Mouse (Mus musculus) spleen, adult 2 months (tissue): ENCODE results near the gene Ano10. TPM values are rescaled to one million over a fixed set of nuclear protein-coding genes. Genes with fewer than 3 reads are reported as not detected.

Experiments used
- DNase-seq, 2 experiments: peaks; one replicate each; pipeline versions ENCODE4 v3.0.0 to v3.0.0-alpha.2; 2012 to 2021; ENCODE audit warnings: low spot score in 2 of 2, low read depth in 1 of 2
- H3K27ac ChIP-seq: fragments of 200-500 bp; 2 replicates; pipeline ENCODE4 v1.5.1; 2012; ENCODE audit warnings: low read length, inconsistent platforms; ENCODE audit not compliant: insufficient read depth
- H3K27me3 ChIP-seq: fragments of 200-500 bp; 2 replicates; pipeline ENCODE4 v1.6.1; 2012; ENCODE audit warnings: mild to moderate bottlenecking, moderate library complexity, low read length, inconsistent platforms; ENCODE audit not compliant: control insufficient read depth, insufficient read depth
- H3K36me3 ChIP-seq: fragments of 200-500 bp; 2 replicates; pipeline ENCODE4 v1.6.1; 2012; ENCODE audit warnings: mild to moderate bottlenecking, low read length, inconsistent platforms; ENCODE audit not compliant: control insufficient read depth, insufficient read depth
- H3K4me1 ChIP-seq: fragments of 200-500 bp; 2 replicates; pipeline ENCODE4 v1.6.1; 2011; ENCODE audit warnings: inconsistent platforms; ENCODE audit not compliant: control insufficient read depth, insufficient read depth, insufficient read length
- H3K4me3 ChIP-seq: fragments of 200-500 bp; 2 replicates; pipeline ENCODE4 v1.5.1; 2011; ENCODE audit warnings: mild to moderate bottlenecking, inconsistent platforms; ENCODE audit not compliant: insufficient read depth, insufficient read length; ENCODE audit errors: extremely low read depth
- CTCF ChIP-seq: fragments of 200-500 bp; IDR thresholded peaks from 2 replicates; pipeline ENCODE4 v1.5.1; 2011; ENCODE audit warnings: mild to moderate bottlenecking, inconsistent platforms; ENCODE audit not compliant: insufficient read depth, insufficient read length, insufficient replicate concordance; ENCODE audit errors: extremely low read depth
- POLR2A ChIP-seq: fragments of 200-500 bp; IDR thresholded peaks from 2 replicates; pipeline ENCODE4 v1.6.1; 2011; ENCODE audit warnings: low read depth, low read length, inconsistent platforms
- WGBS: fragments of 180-500 bp; shearing (Covaris S2); methylation state at CpG from one replicate; pipeline ENCODE4 v1.1.7; 2018; 5-methylcytosine and 5-hydroxymethylcytosine counted together
- polyA plus RNA-seq: library from polyadenylated mRNA; depleted of rRNA; stranded (reverse); fragments of >200 nt; gene quantifications from 2 replicates; pipeline ENCODE4 v1.2.3, GENCODE M21; 2012

Gene Ano10
- polyA plus RNA-seq, 1 experiment = 20.8 TPM

- H3K27me3 ChIP-seq = no peaks in the 10 kb centered on the region
- no peaks in the 10 kb centered on the region for H3K4me1 ChIP-seq
- no peak for TF ChIP-seq CTCF
- TF ChIP-seq POLR2A = no peak
- no peak for DNase-seq
- H3K4me3 ChIP-seq = no peak overlapping the region
- H3K36me3 ChIP-seq = peaks cover 9% of the 10 kb centered on the region
- H3K27ac ChIP-seq = no peak overlapping the region
- WGBS = 92% methylated on average over 10 of the region's 10 CpGs
Measured at GRCm38 (mm10) chr9:122270913-122271312, 23.3 kb downstream of the Ano10 start.

- 88% methylated on average over 3 of the region's 3 CpGs for WGBS
- Histone ChIP-seq H3K27ac (no peak overlapping the region), H3K27me3 (no peaks in the 10 kb centered on the region), H3K36me3 (peaks cover 6% of the 10 kb centered on the region), H3K4me3 (no peak overlapping the region), H3K4me1 (no peaks in the 10 kb centered on the region)
- TF ChIP-seq POLR2A = no peak
- no peak for TF ChIP-seq CTCF
- DNase-seq = no peak
Measured at GRCm38 (mm10) chr9:122269256-122270041, 24.8 kb downstream of the Ano10 start.

DNA sequence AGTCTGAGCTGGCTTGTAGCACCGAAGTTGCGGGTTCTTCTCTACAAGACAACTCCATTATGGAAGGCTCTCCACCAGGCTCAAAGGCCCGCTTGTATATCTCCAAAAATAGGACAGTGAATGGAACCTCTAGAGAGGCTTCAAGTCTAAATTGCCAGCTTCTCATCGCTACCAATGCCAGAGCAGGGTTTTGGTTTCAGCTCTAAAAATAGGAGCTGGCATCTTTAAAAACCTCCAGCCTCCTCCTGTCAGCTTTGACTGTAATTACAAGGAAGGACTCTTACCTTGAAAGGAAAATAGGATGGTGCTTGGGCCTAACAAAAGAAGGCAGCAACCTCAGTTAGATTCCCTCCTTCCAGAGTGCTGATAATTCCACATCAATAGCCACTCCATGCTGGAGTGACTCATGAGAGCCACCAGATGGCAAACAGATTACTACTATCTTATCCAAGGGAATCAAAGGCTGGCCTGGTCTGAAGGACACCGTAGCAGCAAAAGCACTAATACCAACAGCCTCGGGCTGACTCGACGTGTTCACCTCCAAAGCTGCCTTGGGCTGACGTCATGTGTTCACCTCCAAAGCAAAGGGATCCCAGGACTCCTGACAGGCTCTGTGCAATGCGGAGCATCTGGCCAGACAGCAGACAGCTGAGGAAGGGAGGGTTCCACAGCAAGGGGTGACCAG, 28.6 kb downstream of the Ano10 start:
- Histone ChIP-seq H3K27me3 (no peaks in the 10 kb centered on the region), H3K4me1 (no peaks in the 10 kb centered on the region), H3K36me3 (peaks cover 6% of the 10 kb centered on the region; the same call in 1 of the 2 replicates), H3K27ac (no peak overlapping the region), H3K4me3 (no peak overlapping the region)
- 92% methylated on average over 10 of the region's 10 CpGs for WGBS
- DNase-seq = no peak
- no peak for TF ChIP-seq POLR2A
- no peak for TF ChIP-seq CTCF

DNA sequence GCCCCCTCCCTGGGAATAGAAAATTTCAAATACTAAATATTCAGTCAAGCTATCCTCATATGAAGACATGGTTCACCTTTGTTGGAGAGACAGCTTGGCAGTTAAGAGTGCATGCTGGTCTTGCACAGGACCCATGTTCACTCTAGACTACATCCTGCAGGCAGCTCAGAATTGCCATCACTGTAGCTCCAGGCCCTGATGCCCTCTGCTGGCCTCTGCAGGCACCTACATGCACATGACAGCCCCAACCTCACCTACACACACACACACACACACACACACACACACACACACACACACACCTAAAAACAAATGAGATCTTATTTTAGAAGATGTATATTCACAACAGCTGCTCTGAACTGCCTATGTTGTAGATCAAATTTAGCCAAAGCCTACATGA, 31.1 kb downstream of the Ano10 start:
- TF ChIP-seq CTCF = no peak; the same call in 1 of the 2 replicates
- TF ChIP-seq POLR2A = no peak
- Histone ChIP-seq H3K27me3 (no peaks in the 10 kb centered on the region), H3K27ac (no peak overlapping the region), H3K4me3 (no peak overlapping the region), H3K36me3 (peaks cover 11% of the 10 kb centered on the region), H3K4me1 (no peaks in the 10 kb centered on the region)
- DNase-seq = no peak

DNA sequence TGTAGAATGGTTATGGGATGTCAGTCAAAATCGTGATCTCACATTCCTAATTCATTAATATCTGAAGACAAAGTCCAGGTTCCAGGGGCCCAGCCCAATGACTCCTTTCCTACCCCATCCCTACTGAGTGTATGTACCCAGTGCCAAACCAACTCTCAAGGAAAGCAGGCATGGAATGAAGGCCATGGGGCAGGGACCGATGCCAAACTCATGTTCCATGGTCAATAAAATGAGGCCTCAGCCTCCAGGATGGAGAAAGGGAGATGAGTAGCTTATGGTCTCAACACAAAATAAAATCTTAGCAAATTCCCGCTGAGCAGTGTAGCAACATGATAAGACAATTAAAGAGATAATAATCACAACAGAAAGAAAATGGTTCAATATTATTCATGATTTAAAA, 39.8 kb downstream of the Ano10 start:
- H3K27ac ChIP-seq = no peak overlapping the region
- 91% methylated on average over 3 of the region's 3 CpGs for WGBS
- TF ChIP-seq CTCF (no peak), POLR2A (no peak)
- DNase-seq = no peak
- no peak overlapping the region for H3K4me3 ChIP-seq
- no peaks in the 10 kb centered on the region for H3K4me1 ChIP-seq
- peaks cover 14% of the 10 kb centered on the region for H3K36me3 ChIP-seq
- no peaks in the 10 kb centered on the region for H3K27me3 ChIP-seq

- Histone ChIP-seq H3K4me3 (no peak overlapping the region), H3K4me1 (no peaks in the 10 kb centered on the region), H3K27ac (no peak overlapping the region), H3K36me3 (peaks cover 10% of the 10 kb centered on the region), H3K27me3 (no peaks in the 10 kb centered on the region)
- TF ChIP-seq POLR2A (no peak), CTCF (peak; percentile 29; the same call in 1 of the 2 replicates)
- DNase-seq = no peak
- WGBS = 85% methylated on average over 1 of the region's 1 CpGs
Measured at GRCm38 (mm10) chr9:122252113-122252512, 42.1 kb downstream of the Ano10 start.

- no peak overlapping the region for H3K27ac ChIP-seq
- no peak overlapping the region for H3K4me3 ChIP-seq
- 59% methylated on average over 8 of the region's 8 CpGs for WGBS
- H3K4me1 ChIP-seq = peaks cover 2% of the 10 kb centered on the region; the same call in 1 of the 2 replicates
- peaks cover 5% of the 10 kb centered on the region for H3K36me3 ChIP-seq
- H3K27me3 ChIP-seq = no peaks in the 10 kb centered on the region
- TF ChIP-seq POLR2A (no peak), CTCF (peak; percentile 48; the same call in 1 of the 2 replicates)
- peak in 1 of 2 experiments; percentile 41 for DNase-seq
Measured at GRCm38 (mm10) chr9:122248168-122248567, 46.1 kb downstream of the Ano10 start.
